Mouse (Mus musculus): ENCODE measurements at regions not wholly inside any gene's neighbourhood (a gene's known extent, or its start where the extent isn't known, plus 50 kb on each side); places are given as distances from the start of the nearest gene placed in this dataset.

DNA sequence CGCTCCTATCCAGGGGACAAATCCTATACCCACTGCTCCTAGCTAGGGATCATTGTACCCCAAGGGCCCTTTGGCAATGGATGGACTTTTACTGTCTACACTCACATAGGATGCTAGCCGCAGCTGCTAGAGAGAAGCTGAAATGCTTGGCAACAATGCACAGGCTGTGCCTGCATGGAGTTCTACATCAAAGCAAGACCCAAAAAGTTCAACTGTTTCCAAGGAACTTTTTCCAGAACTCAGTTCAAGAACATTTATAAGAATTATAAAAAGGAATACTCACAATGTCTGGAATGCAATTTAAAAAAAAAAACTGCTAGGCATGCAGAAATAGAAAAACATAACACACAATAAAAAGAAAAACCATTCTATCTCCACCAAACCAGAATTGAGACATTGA, 202.0 kb downstream of the Rap2a start:
- TF ChIP-seq CTCF (conservative IDR thresholded peaks at IDR 0.05; ENCODE audit: low read length) (no peak), POU5F1 (IDR thresholded peaks at IDR 0.05; ENCODE audit: borderline replicate concordance, low read length) (no peak), NANOG (IDR thresholded peaks at IDR 0.05; ENCODE audit: borderline replicate concordance, low read length) (no peak)
